Mouse (Mus musculus) intestine, embryonic 16.5 days (tissue): ENCODE measurements around the gene Trmt5. TPM values are rescaled to one million over a fixed set of nuclear protein-coding genes. Genes with fewer than 3 reads are reported as not detected.

ENCODE experiments used
- ATAC-seq: fragments of 200-750 bp; cut with Nextera tagmentation; 2 replicates; pipeline ENCODE4 v1.8.0; 2017; ENCODE audit warnings: moderate TSS enrichment, moderate library complexity
- H3K27ac ChIP-seq: fragments of 300-500 bp; sonication (generic); 2 replicates; pipeline ENCODE4 v1.5.1; 2014; ENCODE audit warnings: mild to moderate bottlenecking, low read length
- H3K27me3 ChIP-seq: fragments of 300-500 bp; sonication (generic); replicated peaks from 2 replicates; pipeline ENCODE4 v1.6.1; 2014; ENCODE audit warnings: low read length, control low read depth, mixed read lengths; ENCODE audit not compliant: control insufficient read depth, insufficient read depth
- H3K36me3 ChIP-seq: fragments of 300-500 bp; sonication (generic); 2 replicates; pipeline ENCODE4 v1.6.1; 2014; ENCODE audit warnings: low read length, control low read depth; ENCODE audit not compliant: control insufficient read depth, insufficient read depth
- H3K4me1 ChIP-seq: fragments of 300-500 bp; sonication (generic); 2 replicates; pipeline ENCODE4 v1.6.1; 2014; ENCODE audit warnings: low read length, control low read depth, mixed read lengths; ENCODE audit not compliant: control insufficient read depth, insufficient read depth
- H3K4me2 ChIP-seq: fragments of 300-500 bp; sonication (generic); 2 replicates; pipeline ENCODE4 v1.6.1; 2014; ENCODE audit warnings: low read depth, low read length, control low read depth
- H3K4me3 ChIP-seq: fragments of 300-500 bp; sonication (generic); 2 replicates; pipeline ENCODE4 v1.5.1; 2014; ENCODE audit warnings: mild to moderate bottlenecking, low read length
- H3K9ac ChIP-seq: fragments of 300-500 bp; sonication (generic); 2 replicates; pipeline ENCODE4 v1.6.1; 2014; ENCODE audit warnings: low read depth, low read length
- H3K9me3 ChIP-seq: fragments of 300-500 bp; sonication (generic); 2 replicates; pipeline ENCODE4 v1.6.1; 2016; ENCODE audit warnings: low read length, control low read depth; ENCODE audit not compliant: control insufficient read depth
- WGBS: fragments of 180-500 bp; shearing (Covaris S2); extraction: QIAGEN DNeasy Blood & Tissue Kit; methylation state at CpG from one replicate; pipeline ENCODE4 v1.1.7; 2014; 5-methylcytosine and 5-hydroxymethylcytosine counted together
- polyA plus RNA-seq: library from polyadenylated mRNA; unstranded; fragments of >200 nt; fragmentation: Nextera tagmentation; extraction: Ambion mirVana; gene quantifications from 2 replicates; pipeline ENCODE4 v1.2.1, GENCODE M21; 2015

The Trmt5 gene
- polyA plus RNA-seq, 1 experiment from 2014 or later, result 16.4 TPM

DNA sequence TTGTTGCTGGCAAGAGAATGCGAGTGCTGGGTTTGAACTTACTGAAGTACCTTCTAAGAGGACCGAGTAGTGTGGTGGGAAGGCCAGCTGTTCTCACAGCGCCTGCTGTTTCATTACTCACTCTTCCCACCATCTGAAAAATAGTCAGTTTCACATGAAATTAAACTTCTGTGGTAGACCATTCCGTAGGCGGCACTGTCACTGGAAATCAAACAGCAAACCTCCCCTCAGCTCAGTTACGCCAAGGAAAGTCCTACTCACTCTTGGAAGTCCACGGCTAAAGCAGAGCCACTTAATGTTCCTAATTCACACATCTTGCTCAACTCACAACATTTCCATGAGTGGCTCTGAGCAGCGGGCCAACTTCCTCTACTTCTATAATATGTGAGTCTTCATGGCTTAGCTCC lies 37.7 kb upstream of the Trmt5 start:
- no peak overlapping the region for H3K4me3 ChIP-seq
- no peak overlapping the region for H3K4me2 ChIP-seq
- no peaks in the 10 kb centered on the region for H3K27me3 ChIP-seq
- no peak overlapping the region for H3K9ac ChIP-seq
- H3K9me3 ChIP-seq, result no peaks in the 10 kb centered on the region
- 85% methylated on average over 8 of the region's 8 CpGs for WGBS
- H3K27ac ChIP-seq, result no peak overlapping the region
- H3K4me1 ChIP-seq, result no peaks in the 10 kb centered on the region
- no peaks in the 10 kb centered on the region for H3K36me3 ChIP-seq
- no peak for ATAC-seq

DNA sequence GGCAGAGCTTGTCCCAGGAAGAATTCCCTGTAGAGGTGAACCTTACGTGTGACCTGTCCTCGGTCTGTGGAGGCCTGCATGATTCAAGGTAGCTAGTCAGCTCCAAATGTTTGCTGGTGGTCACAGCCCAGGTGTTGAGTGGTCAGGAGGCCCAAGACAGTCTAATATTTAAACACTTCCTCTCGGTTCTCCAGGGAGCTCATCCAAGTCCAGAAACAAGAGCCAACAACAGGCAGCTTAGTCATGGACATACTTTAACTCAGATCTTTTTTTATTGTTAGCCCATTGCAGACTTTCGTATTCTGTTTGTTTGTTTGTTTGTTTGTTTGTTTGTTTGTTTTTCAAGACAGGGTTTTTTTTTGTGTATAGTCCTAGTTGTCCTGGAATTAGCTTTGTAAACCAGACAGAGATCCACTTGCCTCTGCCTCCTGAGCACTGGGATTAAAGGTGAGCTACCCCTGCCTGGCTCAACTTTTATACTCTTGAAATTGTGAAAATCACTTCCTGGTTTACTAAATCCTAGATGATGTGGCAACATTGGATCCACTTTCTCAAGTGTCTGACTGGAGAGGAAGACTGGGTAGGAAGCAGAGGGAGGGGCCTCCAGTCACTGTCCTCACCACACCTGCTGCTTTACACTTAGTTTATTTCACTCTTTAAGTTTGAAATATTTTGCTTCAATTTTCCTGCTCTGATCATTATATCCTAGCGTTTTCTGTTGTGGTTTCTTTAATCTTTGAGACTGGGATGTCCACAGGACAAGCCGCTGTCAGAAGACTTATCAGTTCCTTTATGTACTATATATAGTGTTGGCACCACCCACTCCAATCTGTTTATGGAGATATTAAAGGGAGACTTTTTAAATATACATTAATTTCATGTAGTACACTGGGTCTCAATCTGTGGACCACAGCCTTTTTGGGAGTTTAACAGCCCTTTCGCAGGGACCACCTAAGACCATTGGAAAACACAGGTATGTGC lies 31.5 kb upstream of the Trmt5 start:
- Histone ChIP-seq H3K4me2 (no peak overlapping the region), H3K9me3 (no peaks in the 10 kb centered on the region), H3K27me3 (no peaks in the 10 kb centered on the region), H3K4me3 (no peak overlapping the region), H3K4me1 (no peaks in the 10 kb centered on the region), H3K36me3 (no peaks in the 10 kb centered on the region), H3K27ac (no peak overlapping the region), H3K9ac (no peak overlapping the region)
- 83% methylated on average over 7 of the region's 7 CpGs for WGBS
- no peak for ATAC-seq

DNA sequence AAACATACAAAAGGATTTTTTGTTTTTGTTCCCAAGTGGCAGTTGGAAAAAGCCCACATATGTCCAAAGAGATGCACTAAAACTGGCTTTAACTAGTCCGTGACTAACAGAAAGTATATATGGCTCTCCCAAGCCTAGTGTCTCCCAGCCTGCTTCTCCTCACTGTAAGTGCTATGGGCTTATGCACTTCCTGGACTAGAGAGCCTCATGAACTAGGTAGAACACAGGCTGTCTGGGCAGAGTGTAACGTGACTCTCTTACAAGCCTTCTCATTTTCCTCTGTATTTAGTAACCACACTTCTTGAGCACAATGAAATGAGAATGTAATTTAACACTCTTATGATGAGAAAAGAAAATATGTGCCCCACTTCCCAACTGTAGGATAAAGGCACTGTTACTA lies 22.2 kb upstream of the Trmt5 start:
- Histone ChIP-seq H3K4me2 (no peak overlapping the region), H3K27me3 (no peaks in the 10 kb centered on the region), H3K9ac (no peak overlapping the region), H3K9me3 (no peaks in the 10 kb centered on the region), H3K4me3 (no peak overlapping the region), H3K36me3 (no peaks in the 10 kb centered on the region), H3K27ac (no peak overlapping the region), H3K4me1 (no peaks in the 10 kb centered on the region)
- ATAC-seq, result no peak
- WGBS, result 83% methylated on average over 2 of the region's 2 CpGs

DNA sequence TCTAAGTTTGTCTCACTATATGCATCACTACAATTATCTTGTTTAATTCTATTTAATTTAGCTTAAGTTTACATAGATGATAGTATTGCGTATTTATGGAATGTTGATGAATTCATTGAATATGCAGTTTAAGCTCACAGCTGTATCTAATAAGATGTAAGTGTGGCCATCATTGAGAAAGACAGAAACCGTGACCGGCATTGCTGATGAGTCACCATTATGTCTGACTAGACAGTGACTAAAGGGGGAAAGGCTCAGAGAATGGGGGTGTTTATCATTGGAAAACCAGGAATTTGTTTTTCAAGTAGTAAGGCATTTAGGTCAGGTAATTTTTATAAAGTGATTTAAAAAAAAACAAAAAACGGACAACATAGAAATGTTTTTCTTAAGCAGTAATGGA lies 21.2 kb upstream of the Trmt5 start:
- H3K36me3 ChIP-seq, result no peaks in the 10 kb centered on the region
- H3K9me3 ChIP-seq, result no peaks in the 10 kb centered on the region
- H3K4me1 ChIP-seq, result no peaks in the 10 kb centered on the region
- H3K4me2 ChIP-seq, result no peak overlapping the region
- no peaks in the 10 kb centered on the region for H3K27me3 ChIP-seq
- no peak overlapping the region for H3K9ac ChIP-seq
- no peak overlapping the region for H3K27ac ChIP-seq
- H3K4me3 ChIP-seq, result no peak overlapping the region
- no peak for ATAC-seq
- 83% methylated on average over 4 of the region's 4 CpGs for WGBS

DNA sequence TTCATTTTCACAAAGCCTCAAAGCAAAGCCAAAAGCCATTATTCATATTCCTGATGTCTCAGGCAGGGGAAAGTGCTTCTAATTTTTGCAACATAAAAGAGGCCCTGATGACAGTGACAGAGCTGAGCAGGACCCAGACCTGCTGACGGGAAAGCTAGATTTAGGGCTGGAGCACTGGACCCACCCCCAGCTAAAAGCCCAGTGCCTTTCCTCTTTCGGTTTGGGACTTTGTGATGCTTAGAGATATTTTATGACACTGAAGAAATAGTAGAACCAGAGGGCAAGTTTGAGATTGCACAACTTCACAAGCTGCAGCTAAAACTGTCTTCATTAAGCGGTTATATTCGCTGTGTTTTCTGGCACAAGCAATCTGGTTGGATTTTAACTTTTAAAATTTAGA lies 18.1 kb upstream of the Trmt5 start:
- Histone ChIP-seq H3K9me3 (no peaks in the 10 kb centered on the region), H3K27ac (no peak overlapping the region; the same call in 1 of the 2 replicates), H3K9ac (no peak overlapping the region), H3K4me2 (no peak overlapping the region), H3K4me1 (no peaks in the 10 kb centered on the region), H3K27me3 (no peaks in the 10 kb centered on the region), H3K36me3 (no peaks in the 10 kb centered on the region), H3K4me3 (no peak overlapping the region)
- no peak for ATAC-seq
- 77% methylated on average over 4 of the region's 4 CpGs for WGBS

DNA sequence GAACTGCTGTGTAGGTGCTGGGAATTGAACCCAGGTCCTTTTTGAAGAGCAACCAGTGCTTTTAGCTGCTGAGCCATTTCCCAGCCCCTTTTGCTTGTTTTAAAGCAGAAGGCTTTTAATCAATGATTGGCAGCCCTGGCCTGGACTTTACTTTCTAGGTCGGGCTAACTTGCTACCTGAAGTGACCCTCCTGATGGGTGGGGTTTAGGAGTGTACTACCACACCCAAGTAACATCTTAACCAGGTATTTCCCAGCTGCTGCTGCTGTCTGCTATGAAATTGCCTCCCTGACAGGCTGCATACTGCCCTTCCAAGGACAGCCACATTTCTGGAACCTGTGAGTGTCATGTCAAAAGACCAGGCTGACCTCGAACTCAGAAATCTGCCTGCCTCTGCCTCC lies 14.0 kb upstream of the Trmt5 start:
- Histone ChIP-seq H3K27ac (no peak overlapping the region), H3K4me2 (no peak overlapping the region), H3K36me3 (no peaks in the 10 kb centered on the region), H3K9me3 (no peaks in the 10 kb centered on the region), H3K9ac (no peak overlapping the region), H3K27me3 (no peaks in the 10 kb centered on the region), H3K4me1 (peaks cover 4% of the 10 kb centered on the region; the same call in 1 of the 2 replicates), H3K4me3 (no peak overlapping the region)
- ATAC-seq, result no peak
- WGBS, result 78% methylated on average over 2 of the region's 2 CpGs

DNA sequence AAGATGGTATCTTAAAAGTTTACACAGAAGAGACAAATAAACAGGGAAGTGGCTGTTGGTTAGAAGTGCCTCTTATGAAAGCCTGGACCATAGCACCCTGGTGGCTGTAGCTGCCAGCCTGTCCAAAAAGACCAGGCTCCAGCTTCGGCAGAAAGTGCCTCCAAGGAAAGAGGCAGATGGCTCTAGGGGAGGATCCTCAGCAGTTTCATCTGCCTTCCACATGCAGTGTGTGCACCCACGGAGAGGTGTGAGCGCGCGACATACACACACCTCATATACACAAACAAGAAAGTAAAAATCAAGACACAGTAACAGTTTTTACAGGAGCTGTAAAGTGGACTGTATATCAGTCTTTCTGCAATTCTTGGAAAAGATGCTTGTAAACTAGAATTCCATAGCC lies 12.1 kb upstream of the Trmt5 start:
- no peak for ATAC-seq
- Histone ChIP-seq H3K36me3 (no peaks in the 10 kb centered on the region), H3K27ac (no peak overlapping the region), H3K9ac (no peak overlapping the region), H3K9me3 (no peaks in the 10 kb centered on the region), H3K4me3 (no peak overlapping the region), H3K4me2 (no peak overlapping the region), H3K4me1 (peaks cover 7% of the 10 kb centered on the region; the same call in 1 of the 2 replicates), H3K27me3 (no peaks in the 10 kb centered on the region)
- WGBS, result 89% methylated on average over 5 of the region's 5 CpGs

DNA sequence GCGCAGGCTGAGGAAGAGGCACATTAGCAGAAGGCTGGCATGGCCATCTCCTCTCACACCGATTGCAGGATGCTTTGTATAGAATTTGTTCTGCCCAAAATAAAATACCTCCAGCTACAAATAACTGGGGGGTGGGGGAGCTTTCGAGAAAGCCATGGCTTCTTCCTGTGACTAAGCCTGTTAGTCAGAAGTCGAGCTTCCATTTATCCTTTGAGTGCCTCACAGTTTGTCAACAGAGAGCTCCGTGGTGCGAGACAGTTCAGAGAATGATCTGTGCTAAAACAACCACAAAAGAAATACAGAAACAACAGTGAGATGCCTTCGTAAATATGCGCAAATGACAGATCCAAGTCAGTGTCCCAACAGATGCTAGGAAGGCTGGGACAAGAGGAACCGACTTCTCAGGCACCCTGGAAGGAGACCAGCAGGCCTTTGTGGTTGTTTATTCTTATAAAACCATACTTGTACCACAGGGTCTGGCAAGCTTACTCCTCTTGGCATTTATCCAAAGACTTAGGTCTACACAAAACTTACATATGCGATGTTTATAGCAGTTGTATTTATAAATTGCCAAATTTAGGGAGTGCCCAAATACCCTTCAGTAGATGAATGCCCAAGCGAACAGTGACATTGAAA lies 9.1 kb upstream of the Trmt5 start:
- Histone ChIP-seq H3K9me3 (no peaks in the 10 kb centered on the region), H3K4me1 (peaks cover 7% of the 10 kb centered on the region; the same call in 1 of the 2 replicates), H3K9ac (no peak overlapping the region), H3K4me3 (no peak overlapping the region), H3K27ac (no peak overlapping the region), H3K27me3 (no peaks in the 10 kb centered on the region), H3K4me2 (no peak overlapping the region), H3K36me3 (no peaks in the 10 kb centered on the region)
- 63% methylated on average over 11 of the region's 11 CpGs for WGBS
- no peak for ATAC-seq

DNA sequence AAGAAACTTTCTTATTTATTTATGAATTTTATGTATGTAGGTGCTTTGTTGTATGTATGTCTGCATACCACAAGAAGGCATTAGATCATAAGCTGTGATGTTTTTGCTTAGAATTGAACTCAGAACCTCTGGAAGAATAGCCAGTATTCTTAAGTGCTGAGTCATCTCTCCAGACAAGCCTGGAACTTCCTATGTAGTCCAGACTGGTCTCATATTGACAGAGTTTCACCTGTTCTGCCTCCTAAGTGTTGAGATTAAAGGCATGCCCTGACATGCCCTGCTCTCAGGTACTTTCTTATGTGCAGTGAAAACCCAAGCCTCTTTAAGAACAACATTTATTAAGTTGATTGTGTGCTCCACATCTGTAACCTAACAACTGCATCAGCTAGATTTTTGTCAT lies 8.4 kb upstream of the Trmt5 start:
- Histone ChIP-seq H3K4me1 (peaks cover 7% of the 10 kb centered on the region; the same call in 1 of the 2 replicates), H3K4me3 (no peak overlapping the region), H3K36me3 (no peaks in the 10 kb centered on the region), H3K9ac (no peak overlapping the region), H3K27ac (no peak overlapping the region), H3K4me2 (no peak overlapping the region), H3K27me3 (no peaks in the 10 kb centered on the region), H3K9me3 (no peaks in the 10 kb centered on the region)
- ATAC-seq, result no peak
